Mouse (Mus musculus) bone marrow, adult 2 months (tissue): Measurements from ENCODE around the gene Rap1gap.

Experiments
- CTCF ChIP-seq: fragments of 200-500 bp; IDR thresholded peaks from 2 replicates; pipeline ENCODE4 v1.5.1; 2011; ENCODE audit warnings: low read length, control low read depth; ENCODE audit not compliant: control insufficient read depth, insufficient read depth
- POLR2A ChIP-seq: fragments of 200-500 bp; IDR thresholded peaks from 2 replicates; pipeline ENCODE4 v1.6.1; 2011; ENCODE audit warnings: low read depth, mild to moderate bottlenecking, control low read depth, low read length, borderline replicate concordance; ENCODE audit not compliant: control insufficient read depth

- no peak for TF ChIP-seq CTCF
- no peak for TF ChIP-seq POLR2A
Observed at GRCm38 (mm10) chr4:137770901-137771612, 106.5 kb downstream of the Rap1gap start.
